Mouse (Mus musculus): ENCODE results near the gene Srpr. TPM values are rescaled to one million over a fixed set of nuclear protein-coding genes. Genes with fewer than 3 reads are reported as not detected.

Gene Srpr
- total and polyA plus RNA-seq, 2 experiments = 55.2 to 91.0 TPM

DNA sequence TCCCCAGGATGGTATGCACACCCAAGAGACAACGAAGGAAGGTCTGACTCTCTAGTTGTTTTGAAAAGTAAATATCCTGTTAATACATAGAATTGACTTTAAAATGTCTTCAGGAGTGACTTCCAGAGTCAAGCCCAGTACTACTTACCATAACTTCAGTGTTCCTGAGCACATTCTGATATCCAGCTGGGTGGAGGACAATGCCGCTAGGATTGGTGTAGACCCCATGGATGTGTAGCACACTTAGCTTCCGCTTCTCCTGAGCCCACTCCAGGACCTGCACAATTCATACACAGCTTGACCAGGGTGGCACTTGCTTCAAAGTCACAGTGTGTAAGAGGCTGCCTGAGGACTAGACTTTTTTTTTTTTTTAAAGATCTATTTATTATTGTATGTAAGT is 23.5 kb downstream of the Srpr start:
- Histone ChIP-seq H3K27me3 (ENCODE audit: control insufficient read depth, insufficient read depth, low read length) (no peaks in the 10 kb centered on the region), H3K79me2 (ENCODE audit: control insufficient read depth, insufficient read depth, low read length) (no peaks in the 10 kb centered on the region), H3K4me1 (ENCODE audit: control insufficient read depth, insufficient read depth, low read length) (peaks cover 4% of the 10 kb centered on the region; the same call in 1 of the 2 replicates), H3K4me3 (ENCODE audit: insufficient read depth, low read depth, low read length) (no peak overlapping the region), H3K27ac (replicated peaks; ENCODE audit: insufficient read depth, low read depth, low read length) (no peak overlapping the region), H3K9ac (ENCODE audit: low read depth, low read length) (no peak overlapping the region), H3K36me3 (ENCODE audit: control insufficient read depth, insufficient read depth, low read length) (peaks cover 20% of the 10 kb centered on the region)
- TF ChIP-seq CTCF (IDR thresholded peaks at IDR 0.05; ENCODE audit: low read depth, low read length) (no peak), POLR2A (IDR thresholded peaks at IDR 0.05; ENCODE audit: extremely low read depth, insufficient read depth, low read length) (no peak)
- DNase-seq (ENCODE audit: extremely low read depth, low read depth, low spot score) = no peak
- WGBS = 97% methylated on average over 3 of the region's 3 CpGs

DNA sequence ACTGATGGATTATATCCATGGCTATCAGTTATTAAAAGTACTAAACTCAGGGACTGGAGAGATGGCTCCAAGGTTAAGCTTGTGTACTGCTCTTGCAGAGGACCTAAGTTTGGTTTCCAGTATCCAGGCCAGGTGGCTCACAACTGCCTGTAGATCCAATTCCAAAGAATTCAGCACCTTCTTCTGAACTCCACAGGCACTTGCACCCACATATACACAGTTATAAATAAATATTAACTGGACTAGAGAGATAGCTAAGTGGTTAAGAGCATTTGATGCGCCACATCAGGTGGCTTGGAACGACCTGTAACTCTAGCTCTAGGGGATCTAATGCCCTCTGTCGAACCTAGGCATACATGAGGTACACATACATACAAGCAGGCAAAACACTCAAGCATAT is 28.7 kb downstream of the Srpr start:
- TF ChIP-seq CTCF (IDR thresholded peaks at IDR 0.05; ENCODE audit: low read depth, low read length) = no peak
- TF ChIP-seq POLR2A (IDR thresholded peaks at IDR 0.05; ENCODE audit: extremely low read depth, insufficient read depth, low read length) = no peak
- 94% methylated on average over 3 of the region's 3 CpGs for WGBS
- no peak overlapping the region for H3K9ac ChIP-seq (ENCODE audit: low read depth, low read length)
- DNase-seq (ENCODE audit: extremely low read depth, low read depth, low spot score) = no peak
- no peak overlapping the region for H3K27ac ChIP-seq (replicated peaks; ENCODE audit: insufficient read depth, low read depth, low read length)
- no peak overlapping the region for H3K4me3 ChIP-seq (ENCODE audit: insufficient read depth, low read depth, low read length)
- H3K4me1 ChIP-seq (ENCODE audit: control insufficient read depth, insufficient read depth, low read length) = peaks cover 4% of the 10 kb centered on the region; the same call in 1 of the 2 replicates
- peaks cover 16% of the 10 kb centered on the region for H3K36me3 ChIP-seq (ENCODE audit: control insufficient read depth, insufficient read depth, low read length)
- no peaks in the 10 kb centered on the region for H3K27me3 ChIP-seq (ENCODE audit: control insufficient read depth, insufficient read depth, low read length)
- H3K79me2 ChIP-seq (ENCODE audit: control insufficient read depth, insufficient read depth, low read length) = no peaks in the 10 kb centered on the region

DNA sequence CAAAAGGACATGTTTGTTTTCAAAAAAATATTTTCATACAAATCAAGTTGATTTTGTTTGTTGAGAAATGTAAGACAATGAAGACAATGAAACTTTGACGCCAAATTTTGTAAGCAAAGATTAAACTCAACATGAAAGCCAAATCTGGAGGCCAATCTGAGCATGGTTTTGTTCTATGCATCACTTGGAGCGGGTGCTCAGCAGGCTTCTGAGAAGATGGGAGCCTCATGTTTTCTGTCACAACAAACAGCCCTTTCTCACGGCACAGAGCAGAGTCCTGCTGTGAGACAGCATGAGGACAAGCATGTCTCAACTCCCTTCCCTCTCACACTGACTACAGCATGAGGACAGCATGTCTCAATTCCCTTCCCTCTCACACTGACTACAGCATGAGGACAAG is 36.0 kb downstream of the Srpr start:
- H3K36me3 ChIP-seq (ENCODE audit: control insufficient read depth, insufficient read depth, low read length) = peaks cover 25% of the 10 kb centered on the region
- no peaks in the 10 kb centered on the region for H3K27me3 ChIP-seq (ENCODE audit: control insufficient read depth, insufficient read depth, low read length)
- TF ChIP-seq POLR2A (IDR thresholded peaks at IDR 0.05; ENCODE audit: extremely low read depth, insufficient read depth, low read length) = no peak
- TF ChIP-seq CTCF (IDR thresholded peaks at IDR 0.05; ENCODE audit: low read depth, low read length) = no peak
- H3K79me2 ChIP-seq (ENCODE audit: control insufficient read depth, insufficient read depth, low read length) = no peaks in the 10 kb centered on the region
- no peak overlapping the region for H3K9ac ChIP-seq (ENCODE audit: low read depth, low read length)
- no peak overlapping the region for H3K27ac ChIP-seq (replicated peaks; ENCODE audit: insufficient read depth, low read depth, low read length)
- no peak for DNase-seq (ENCODE audit: extremely low read depth, low read depth, low spot score)
- no peaks in the 10 kb centered on the region; the same call in 1 of the 2 replicates for H3K4me1 ChIP-seq (ENCODE audit: control insufficient read depth, insufficient read depth, low read length)
- 87% methylated on average over 3 of the region's 3 CpGs for WGBS
- no peak overlapping the region for H3K4me3 ChIP-seq (ENCODE audit: insufficient read depth, low read depth, low read length)

DNA sequence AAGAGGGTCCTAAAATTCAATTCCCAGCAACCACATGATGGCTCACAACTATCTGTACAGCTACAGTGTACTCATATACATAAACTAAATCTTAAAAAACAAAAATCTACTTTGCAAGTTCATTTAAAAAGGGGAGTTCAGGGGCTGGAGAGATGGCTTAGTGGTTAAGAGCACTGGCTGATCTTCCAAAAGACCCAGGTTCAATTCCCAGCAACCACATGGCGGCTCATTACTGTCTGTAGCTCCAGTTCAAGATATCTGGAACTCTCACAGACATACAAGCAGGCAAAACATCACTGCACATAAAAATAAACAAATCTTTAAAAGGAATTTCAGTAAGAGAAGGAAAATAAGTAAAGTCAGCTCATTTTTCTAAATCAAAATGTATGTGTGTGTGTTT is 38.4 kb downstream of the Srpr start:
- H3K27ac ChIP-seq (replicated peaks; ENCODE audit: insufficient read depth, low read depth, low read length) = no peak overlapping the region
- no peak for TF ChIP-seq POLR2A (IDR thresholded peaks at IDR 0.05; ENCODE audit: extremely low read depth, insufficient read depth, low read length)
- no peak for TF ChIP-seq CTCF (IDR thresholded peaks at IDR 0.05; ENCODE audit: low read depth, low read length)
- H3K4me1 ChIP-seq (ENCODE audit: control insufficient read depth, insufficient read depth, low read length) = no peaks in the 10 kb centered on the region; the same call in 1 of the 2 replicates
- peaks cover 13% of the 10 kb centered on the region for H3K36me3 ChIP-seq (ENCODE audit: control insufficient read depth, insufficient read depth, low read length)
- H3K79me2 ChIP-seq (ENCODE audit: control insufficient read depth, insufficient read depth, low read length) = no peaks in the 10 kb centered on the region
- no peak overlapping the region for H3K4me3 ChIP-seq (ENCODE audit: insufficient read depth, low read depth, low read length)
- no peak for DNase-seq (ENCODE audit: extremely low read depth, low read depth, low spot score)
- no peaks in the 10 kb centered on the region for H3K27me3 ChIP-seq (ENCODE audit: control insufficient read depth, insufficient read depth, low read length)
- no peak overlapping the region for H3K9ac ChIP-seq (ENCODE audit: low read depth, low read length)
- 95% methylated on average over 1 of the region's 1 CpGs for WGBS

DNA sequence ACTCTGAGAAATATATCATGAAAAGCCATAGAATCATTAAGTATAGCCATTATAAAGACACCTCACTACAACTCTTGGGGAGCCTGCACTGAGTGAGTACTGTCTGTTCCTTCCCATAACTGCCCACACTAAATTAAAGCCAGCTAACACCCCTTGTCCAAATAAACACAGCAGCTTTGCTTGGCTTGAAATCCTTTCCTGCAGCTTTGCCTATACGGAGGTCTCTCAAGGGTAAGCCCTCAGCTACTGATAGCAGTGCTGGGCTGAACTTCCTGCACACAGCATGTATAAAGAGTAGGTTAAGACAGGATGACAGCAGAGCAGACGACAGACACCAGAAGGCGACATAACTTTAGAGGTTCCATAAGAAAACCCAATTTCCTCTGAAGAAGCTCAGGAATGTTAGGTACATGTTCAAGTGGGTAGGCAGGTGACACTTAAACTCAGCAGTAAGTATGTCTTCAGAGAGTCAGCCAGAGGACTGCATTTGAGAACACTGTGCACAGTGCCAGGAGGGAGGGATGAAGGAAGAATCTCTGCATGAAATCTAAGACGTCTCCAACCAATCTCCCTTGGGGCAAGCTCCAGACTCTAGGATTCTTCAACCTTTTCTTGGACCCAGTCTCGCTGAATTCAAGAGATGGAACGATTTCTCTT is 39.1 kb downstream of the Srpr start:
- Histone ChIP-seq H3K79me2 (ENCODE audit: control insufficient read depth, insufficient read depth, low read length) (no peaks in the 10 kb centered on the region), H3K36me3 (ENCODE audit: control insufficient read depth, insufficient read depth, low read length) (peaks cover 9% of the 10 kb centered on the region), H3K27me3 (ENCODE audit: control insufficient read depth, insufficient read depth, low read length) (no peaks in the 10 kb centered on the region), H3K4me3 (ENCODE audit: insufficient read depth, low read depth, low read length) (no peak overlapping the region), H3K27ac (replicated peaks; ENCODE audit: insufficient read depth, low read depth, low read length) (no peak overlapping the region), H3K4me1 (ENCODE audit: control insufficient read depth, insufficient read depth, low read length) (no peaks in the 10 kb centered on the region; the same call in 1 of the 2 replicates), H3K9ac (ENCODE audit: low read depth, low read length) (no peak overlapping the region)
- no peak for TF ChIP-seq CTCF (IDR thresholded peaks at IDR 0.05; ENCODE audit: low read depth, low read length)
- TF ChIP-seq POLR2A (IDR thresholded peaks at IDR 0.05; ENCODE audit: extremely low read depth, insufficient read depth, low read length) = no peak
- WGBS = 73% methylated on average over 6 of the region's 6 CpGs
- DNase-seq (ENCODE audit: extremely low read depth, low read depth, low spot score) = no peak

DNA sequence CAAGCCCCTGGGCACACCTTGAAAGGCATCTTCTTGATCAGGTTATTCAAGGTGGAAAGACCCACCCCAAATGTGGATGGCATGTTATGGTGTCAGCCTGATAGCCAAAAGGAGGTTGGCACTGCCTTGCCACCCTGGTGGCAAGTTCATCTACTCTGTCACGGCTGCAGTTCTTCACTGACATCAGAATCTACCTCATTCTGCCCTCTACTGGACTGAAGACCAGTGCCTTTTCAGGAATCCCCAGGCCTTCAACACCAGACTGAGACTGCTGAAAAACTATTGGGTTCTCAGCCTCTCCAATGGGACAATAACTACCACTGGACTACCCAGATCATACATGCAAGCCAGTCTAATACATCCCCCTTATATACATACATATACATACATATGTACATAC is 39.8 kb downstream of the Srpr start:
- Histone ChIP-seq H3K9ac (ENCODE audit: low read depth, low read length) (no peak overlapping the region), H3K27ac (replicated peaks; ENCODE audit: insufficient read depth, low read depth, low read length) (no peak overlapping the region), H3K4me1 (ENCODE audit: control insufficient read depth, insufficient read depth, low read length) (no peaks in the 10 kb centered on the region; the same call in 1 of the 2 replicates), H3K79me2 (ENCODE audit: control insufficient read depth, insufficient read depth, low read length) (no peaks in the 10 kb centered on the region), H3K27me3 (ENCODE audit: control insufficient read depth, insufficient read depth, low read length) (no peaks in the 10 kb centered on the region), H3K36me3 (ENCODE audit: control insufficient read depth, insufficient read depth, low read length) (peaks cover 5% of the 10 kb centered on the region; the same call in 1 of the 2 replicates), H3K4me3 (ENCODE audit: insufficient read depth, low read depth, low read length) (no peak overlapping the region)
- WGBS = 21% methylated on average over 1 of the region's 1 CpGs
- TF ChIP-seq POLR2A (IDR thresholded peaks at IDR 0.05; ENCODE audit: extremely low read depth, insufficient read depth, low read length) = no peak
- TF ChIP-seq CTCF (IDR thresholded peaks at IDR 0.05; ENCODE audit: low read depth, low read length) = peak; percentile 23
- no peak for DNase-seq (ENCODE audit: extremely low read depth, low read depth, low spot score)

Data from liver, adult 2 months (tissue).